Mouse (Mus musculus) stomach, postnatal 0 days (tissue): Measurements from ENCODE around the gene B9d1.

ENCODE experiments used
- CTCF ChIP-seq: IDR thresholded peaks from 2 replicates; pipeline ENCODE4 v1.5.1; 2016; ENCODE audit warnings: antibody characterized with exemption, low read depth, mild to moderate bottlenecking, moderate library complexity
- EP300 ChIP-seq: optimal IDR thresholded peaks from 2 replicates; pipeline ENCODE3; 2016; ENCODE audit warnings: antibody characterized with exemption

GRCm38 (mm10) chr11:61464071-61464470, 40.9 kb upstream of the B9d1 start:
- TF ChIP-seq CTCF (no peak), EP300 (no peak)
